Mouse (Mus musculus) central nervous system, embryonic 18 days (tissue): ENCODE measurements around the gene Cyba. TPM values are rescaled to one million over a fixed set of nuclear protein-coding genes. Genes with fewer than 3 reads are reported as not detected.

Experiments used
- polyA plus RNA-seq: library from polyadenylated mRNA; depleted of rRNA; stranded (reverse); fragments of >200 nt; gene quantifications from 2 replicates; pipeline ENCODE4 v1.2.3, GENCODE M21; 2012; rRNA removed

Cyba gene
- polyA plus RNA-seq, result 16.3 and 19.0 TPM in 2 replicates

GRCm38 (mm10) chr8:122432443-122433268 lies at the start of gene Cyba:
TSS of gene Cyba (minus strand) at chr8:122432930.

GRCm38 (mm10) chr8:122475580-122476320 lies 43.0 kb upstream of the Cyba start, which contains the start of the genes Rnf166 and Ctu2:
TSS of gene Rnf166 (minus strand) at chr8:122476064.
TSS of gene Ctu2 (plus strand) at chr8:122476143.

GRCm38 (mm10) chr8:122460524-122461472 lies 28.1 kb upstream of the Cyba start, which contains the start of gene Snai3:
TSS of gene Snai3 (minus strand) at chr8:122460733.

GRCm38 (mm10) chr8:122443262-122444006 lies 10.7 kb upstream of the Cyba start, which contains the start of gene Mvd:
TSS of gene Mvd (minus strand) at chr8:122443422.

GRCm38 (mm10) chr8:122421376-122422070 lies 11.2 kb downstream of the Cyba start, which contains the start of gene Il17c:
TSS of gene Il17c (plus strand) at chr8:122422020.

GRCm38 (mm10) chr8:122376365-122377231 lies 56.1 kb downstream of the Cyba start, which contains the start of gene Zc3h18:
TSS of gene Zc3h18 (plus strand) at chr8:122376609.

Other genes with a start within 250 kb of the Cyba start
- 6.6 and 6.8 TPM in 2 replicates for gene Zfpm1, start 150.8 kb downstream of the Cyba start, polyA plus RNA-seq
- 0.66 and 0.67 TPM in 2 replicates for gene Trhr2, start 72.2 kb downstream of the Cyba start, polyA plus RNA-seq
- gene Zc3h18, start 56.3 kb downstream of the Cyba start, polyA plus RNA-seq, result 34.3 and 36.5 TPM in 2 replicates
- 0.44 and 0.49 TPM in 2 replicates for gene Il17c, start 10.9 kb downstream of the Cyba start, polyA plus RNA-seq
- gene Mvd, start 10.5 kb upstream of the Cyba start, polyA plus RNA-seq, result 94.1 and 97.0 TPM in 2 replicates
- gene Snai3, start 27.8 kb upstream of the Cyba start, polyA plus RNA-seq, result 0.25 TPM in 1 of 2 replicates, not detected in the other
- 48.6 TPM in 2 replicates for gene Rnf166, start 43.1 kb upstream of the Cyba start, polyA plus RNA-seq
- gene Ctu2, start 43.2 kb upstream of the Cyba start, polyA plus RNA-seq, result 94.0 and 94.5 TPM in 2 replicates
- 16.1 and 19.0 TPM in 2 replicates for gene Piezo1, start 118.4 kb upstream of the Cyba start, polyA plus RNA-seq
- 10.5 and 11.4 TPM in 2 replicates for gene Cdt1, start 135.1 kb upstream of the Cyba start, polyA plus RNA-seq
- 117 and 121 TPM in 2 replicates for gene Aprt, start 144.0 kb upstream of the Cyba start, polyA plus RNA-seq
- gene Galns, start 178.5 kb upstream of the Cyba start, polyA plus RNA-seq, result 8.0 and 8.2 TPM in 2 replicates
- 161 and 186 TPM in 2 replicates for gene Trappc2l, start 178.7 kb upstream of the Cyba start, polyA plus RNA-seq
- not detected in 2 replicates for gene Pabpn1l, start 189.8 kb upstream of the Cyba start, polyA plus RNA-seq